Mouse (Mus musculus) ovary, postnatal 10 days (tissue): ENCODE data around the gene Rsg1.

Experiments
- DNase-seq: peaks from one replicate; pipeline ENCODE4 v3.0.0; 2022; ENCODE audit warnings: low spot score

Rsg1 gene

GRCm38 (mm10) chr4:141213770-141214336, at the start of gene Rsg1:
Rsg1 (plus strand) TSS chr4:141213956.
- peak; percentile 94 for DNase-seq

- DNase-seq, result no peak
These were observed 47.9 kb upstream of the Rsg1 start for GRCm38 (mm10) chr4:141165744-141166292.

GRCm38 (mm10) chr4:141167156-141167555, 46.6 kb upstream of the Rsg1 start:
- no peak for DNase-seq

- DNase-seq, result no peak
These were observed 41.6 kb upstream of the Rsg1 start for GRCm38 (mm10) chr4:141172121-141172520.

GRCm38 (mm10) chr4:141175783-141176182, 38.0 kb upstream of the Rsg1 start:
- DNase-seq, result no peak

- DNase-seq, result no peak
These were observed 37.4 kb upstream of the Rsg1 start for GRCm38 (mm10) chr4:141176328-141176838.

GRCm38 (mm10) chr4:141178500-141178899, 35.3 kb upstream of the Rsg1 start:
- DNase-seq, result no peak

GRCm38 (mm10) chr4:141180831-141181230, 32.9 kb upstream of the Rsg1 start:
- DNase-seq, result no peak

- DNase-seq, result no peak
These were observed 31.8 kb upstream of the Rsg1 start for GRCm38 (mm10) chr4:141181981-141182380.

- no peak for DNase-seq
These were observed 29.8 kb upstream of the Rsg1 start for GRCm38 (mm10) chr4:141183932-141184331.

- DNase-seq, result no peak
These were observed 29.3 kb upstream of the Rsg1 start for GRCm38 (mm10) chr4:141184426-141184825.

- no peak for DNase-seq
These were observed 26.6 kb upstream of the Rsg1 start for GRCm38 (mm10) chr4:141186923-141187836.

GRCm38 (mm10) chr4:141191294-141191693, 22.5 kb upstream of the Rsg1 start:
- no peak for DNase-seq

- no peak for DNase-seq
These were observed 19.2 kb upstream of the Rsg1 start for GRCm38 (mm10) chr4:141194553-141194952.

- DNase-seq, result no peak
These were observed 16.6 kb upstream of the Rsg1 start for GRCm38 (mm10) chr4:141196981-141197685.

GRCm38 (mm10) chr4:141197686-141198035, 16.1 kb upstream of the Rsg1 start:
- DNase-seq, result no peak

- no peak for DNase-seq
These were observed 12.8 kb upstream of the Rsg1 start for GRCm38 (mm10) chr4:141200906-141201305.

- DNase-seq, result no peak
These were observed 11.6 kb upstream of the Rsg1 start for GRCm38 (mm10) chr4:141202192-141202591.

GRCm38 (mm10) chr4:141204580-141205061, 9.1 kb upstream of the Rsg1 start:
- DNase-seq, result no peak

GRCm38 (mm10) chr4:141207081-141207480, 6.7 kb upstream of the Rsg1 start:
- no peak for DNase-seq

- DNase-seq, result no peak
These were observed 3.1 kb upstream of the Rsg1 start for GRCm38 (mm10) chr4:141210524-141211219.

- DNase-seq, result no peak
These were observed 2.1 kb upstream of the Rsg1 start for GRCm38 (mm10) chr4:141211646-141212045.
